Mouse (Mus musculus) naive thymus-derived CD4-positive, alpha-beta T cell, adult 2 months (primary cell): ENCODE results near the gene Gbp8.
"Not testable (repeated sequence)": the region's sequence is repeated elsewhere in the genome, so short reads cannot be mapped to it uniquely, and the experiment has no call there.

Experiments
- DNase-seq: peaks from one replicate; pipeline ENCODE4 v3.0.0-alpha.2; 2011; ENCODE audit warnings: low read depth

Gbp8 gene

DNA sequence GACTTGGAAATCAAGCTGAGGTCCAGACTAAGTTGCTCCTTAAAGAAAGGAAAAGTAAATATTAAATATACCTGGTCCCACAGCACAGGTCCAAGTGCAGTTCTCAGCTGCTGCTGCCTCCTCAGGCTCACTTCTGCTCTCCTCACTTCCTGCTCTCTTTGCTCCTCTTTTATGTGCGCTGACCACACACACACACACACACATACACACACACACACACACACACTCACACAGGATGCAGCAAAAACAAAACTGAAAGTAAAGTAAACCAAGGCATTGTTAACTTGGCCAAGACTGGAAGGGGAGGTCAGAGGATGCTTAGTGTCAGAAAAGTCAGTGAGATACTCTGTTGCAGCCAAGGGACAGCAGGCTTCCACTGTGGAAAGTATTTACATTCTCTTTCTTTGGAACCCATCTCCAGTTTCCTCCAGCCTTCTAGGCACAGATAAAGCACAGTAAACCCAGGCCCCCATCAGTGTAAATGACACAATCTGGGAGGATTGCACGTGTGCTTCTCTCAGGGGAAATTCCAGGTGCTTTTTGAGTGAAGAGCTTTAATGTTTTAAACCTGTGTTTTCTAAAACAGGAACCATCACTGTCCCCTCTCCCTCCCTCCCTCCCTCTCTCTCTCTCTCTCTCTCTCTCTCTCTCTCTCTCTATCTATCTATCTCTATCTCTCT is at the start of gene Gbp8, which contains the start of the genes Gbp9 and Gbp4:
TSS of gene Gbp8 (minus strand) at position 132 of the 680 bp plus-strand sequence.
TSS of gene Gbp9 (minus strand) at position 131 of the 680 bp plus-strand sequence.
TSS of gene Gbp4 (minus strand) at position 178 of the 680 bp plus-strand sequence.
- peak; percentile 88 for DNase-seq

DNA sequence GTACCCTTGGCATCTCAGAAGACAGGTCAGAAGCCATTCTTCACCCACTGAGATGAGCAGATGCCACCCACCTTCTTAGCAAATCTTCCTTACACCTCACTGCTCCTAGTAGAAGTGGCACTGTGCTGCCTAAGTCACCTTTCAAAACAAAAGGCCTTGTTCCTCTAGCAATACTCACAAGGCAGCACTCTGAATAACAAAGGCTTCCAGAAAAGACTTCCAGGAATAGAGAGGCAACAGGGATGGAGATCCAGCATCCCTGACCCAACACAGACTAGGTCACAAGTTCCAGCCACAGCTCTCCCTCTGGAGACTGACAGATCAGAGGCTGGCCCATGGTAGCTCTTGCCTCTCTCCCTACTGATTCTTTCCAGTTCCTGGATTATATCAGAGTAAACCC is 42.1 kb upstream of the Gbp8 start:
- no peak for DNase-seq

DNA sequence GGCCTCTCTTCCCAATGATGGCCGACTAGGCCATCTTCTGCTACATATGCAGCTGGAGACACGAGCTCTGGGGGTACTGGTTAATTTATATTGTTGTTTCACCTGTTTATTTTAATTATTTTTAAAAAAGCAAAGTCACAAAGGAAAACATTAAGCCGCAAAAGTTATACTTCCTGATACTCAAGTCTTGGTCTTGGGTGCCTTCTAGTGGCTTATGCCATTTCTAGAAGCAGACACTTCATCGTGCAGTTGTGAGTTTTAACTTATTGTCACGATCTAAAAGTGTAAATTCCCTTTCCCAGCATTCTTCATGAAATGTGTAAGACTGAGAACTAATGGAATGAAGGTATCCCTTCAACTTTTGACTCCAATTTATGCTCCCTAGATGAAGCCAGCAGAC is 17.2 kb upstream of the Gbp8 start:
- peak; percentile 54 for DNase-seq

DNA sequence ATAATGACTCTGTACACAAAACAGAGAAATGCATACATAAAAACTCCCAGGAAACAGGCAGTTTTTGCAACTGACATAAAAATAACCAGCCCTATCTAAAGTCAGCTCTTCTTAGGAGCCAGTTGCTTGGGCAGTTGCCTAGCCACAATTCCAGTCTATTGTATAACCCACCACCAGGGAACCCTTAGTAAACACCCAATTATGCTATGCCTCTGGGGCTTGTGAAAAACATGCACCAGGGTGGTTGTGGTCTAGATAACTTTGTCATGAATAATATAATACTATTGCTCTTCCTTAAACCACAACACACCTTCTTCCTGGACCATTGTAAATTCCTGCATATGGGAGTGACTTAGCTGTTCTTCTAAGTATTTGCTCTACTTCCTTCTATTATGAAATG is 14.7 kb upstream of the Gbp8 start:
- DNase-seq: no peak

DNA sequence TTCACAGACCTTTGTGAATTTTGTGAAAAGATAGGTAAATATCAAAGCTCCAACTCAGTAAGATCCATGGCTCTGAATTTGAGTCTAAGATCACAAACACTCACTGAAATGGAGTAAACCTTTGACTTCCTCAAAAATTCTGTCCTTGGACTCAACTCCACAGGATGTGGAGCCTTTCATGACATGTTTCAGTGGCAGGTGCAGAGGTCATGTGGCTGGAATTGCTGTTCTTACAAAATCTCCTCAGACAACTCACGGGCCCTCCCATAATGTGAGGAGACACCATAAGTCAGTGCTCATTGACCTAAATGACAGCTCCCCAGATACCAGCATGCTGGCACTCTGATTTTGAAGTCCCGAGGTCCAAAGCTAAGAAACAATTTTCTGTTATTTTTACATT is 8.7 kb upstream of the Gbp8 start:
- DNase-seq: not testable (repeated sequence)

DNA sequence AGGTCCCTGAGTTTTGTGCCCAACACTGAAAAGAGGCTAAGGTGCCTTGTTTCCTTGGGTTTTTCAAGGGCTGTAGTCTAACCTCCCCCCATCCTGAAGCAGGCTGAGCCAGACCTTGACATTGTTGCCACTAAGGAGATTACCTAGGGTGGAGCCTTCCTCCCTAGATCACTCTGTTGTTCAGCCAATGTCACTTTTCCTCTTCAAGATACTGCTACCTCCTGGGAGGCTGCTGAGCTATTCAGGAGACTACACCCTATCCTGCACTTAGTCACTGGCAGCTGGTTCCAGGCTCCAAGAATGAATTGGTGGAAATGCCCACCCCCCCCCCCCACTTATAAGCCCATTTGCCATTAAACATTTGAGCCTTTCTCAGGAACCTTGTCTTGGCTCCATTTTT is 7.1 kb upstream of the Gbp8 start:
- no peak for DNase-seq

DNA sequence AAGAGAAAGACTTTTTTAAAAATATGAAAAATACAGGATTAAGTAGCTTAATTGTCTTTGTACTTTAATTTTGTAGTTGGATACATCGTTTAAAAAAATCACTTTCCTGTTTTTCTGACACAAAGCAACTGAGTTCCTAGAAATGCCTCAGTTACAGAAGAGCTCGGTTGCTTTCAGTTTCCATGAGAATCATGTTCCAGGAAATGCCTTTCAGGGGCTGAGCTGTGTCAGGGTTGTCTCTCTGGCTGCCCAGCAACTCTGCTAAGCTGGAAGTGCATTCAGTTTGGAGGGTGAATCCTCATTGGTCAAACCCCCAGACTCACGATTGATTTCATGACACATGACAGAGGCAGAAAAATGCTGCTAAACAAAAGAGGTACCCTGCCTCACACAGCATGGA is 6.4 kb upstream of the Gbp8 start:
- DNase-seq: peak; percentile 51

DNA sequence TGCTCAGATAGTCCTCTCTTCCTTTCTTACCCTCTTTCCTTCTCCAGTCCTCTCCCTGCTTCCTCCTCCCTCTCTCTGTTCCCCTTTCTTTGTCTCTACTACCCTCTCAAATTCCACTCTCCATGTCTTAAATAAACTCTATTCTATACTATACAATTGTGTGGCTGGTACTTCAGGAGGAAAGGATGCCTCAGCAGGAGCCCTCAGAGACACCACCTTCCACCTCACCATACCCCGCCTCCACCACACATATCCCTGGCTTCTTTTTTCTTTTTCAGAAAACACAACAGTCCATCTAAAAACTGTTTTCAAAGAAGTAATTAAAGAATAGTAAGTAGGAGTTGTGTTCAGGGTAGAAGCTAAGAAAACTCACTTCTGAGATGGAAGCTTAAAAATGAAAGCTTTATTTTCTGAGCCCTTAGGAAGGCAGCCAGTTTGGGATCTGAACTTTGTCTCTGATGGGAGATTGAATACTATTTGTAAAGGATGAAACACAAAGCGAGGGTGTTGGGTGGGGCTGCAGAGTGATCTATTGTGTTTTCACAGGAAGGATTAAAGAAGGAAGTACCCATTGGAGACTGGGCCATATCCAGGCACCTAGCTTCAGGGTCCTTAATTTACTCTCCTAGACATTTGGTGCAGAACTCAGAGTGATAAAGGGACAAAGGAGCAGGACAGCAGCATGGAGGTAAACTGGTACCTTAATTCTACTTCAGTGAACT is 910 bp upstream of the Gbp8 start:
- DNase-seq: peak; percentile 49

DNA sequence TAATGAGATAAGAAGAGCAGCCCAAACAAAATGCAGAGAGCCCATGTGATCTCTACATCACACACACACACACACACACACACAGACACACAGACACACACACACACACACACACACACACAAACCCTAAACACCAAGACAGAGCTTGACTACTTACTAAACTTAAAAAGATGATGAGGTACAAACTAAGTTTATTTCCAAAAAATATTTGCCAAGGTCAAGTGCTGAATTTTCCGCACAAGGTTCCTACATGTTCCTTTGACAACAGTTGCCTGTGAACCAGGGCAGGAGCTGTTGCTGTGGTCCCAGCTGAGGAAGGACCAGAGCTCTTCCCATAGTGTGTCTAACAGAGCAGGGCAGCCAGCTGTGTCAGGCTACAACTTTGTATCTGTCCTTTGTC is 434 bp downstream of the Gbp8 start:
- DNase-seq: peak; percentile 62

DNA sequence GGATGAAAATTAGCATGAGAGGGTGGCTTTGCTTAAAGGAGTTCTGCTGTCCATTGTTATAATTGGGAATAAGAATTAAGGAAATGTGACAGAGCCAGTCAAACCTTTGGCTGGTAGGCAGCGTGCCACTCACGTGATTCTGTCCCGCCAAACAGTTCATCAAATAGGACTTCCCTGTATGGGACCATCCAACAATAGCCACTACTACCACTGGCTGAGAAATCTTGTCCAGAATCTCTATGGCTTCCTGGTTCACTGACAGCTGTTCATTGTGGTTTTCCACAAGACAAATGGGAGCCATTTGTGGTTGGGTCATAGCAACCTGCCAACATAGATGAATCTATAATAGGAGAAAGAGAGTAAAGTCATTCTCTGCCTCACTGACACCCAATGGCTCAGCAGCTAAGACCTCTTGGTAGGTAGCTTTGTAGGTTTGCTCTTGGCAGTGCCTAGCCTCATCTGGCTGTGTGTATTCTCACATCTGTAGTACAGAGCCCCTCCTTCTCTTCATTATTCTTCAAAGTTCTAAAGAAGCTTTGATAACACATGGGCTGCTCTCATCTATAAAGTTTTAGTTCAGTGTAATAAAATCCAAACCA is 2.5 kb downstream of the Gbp8 start:
- DNase-seq: not testable (repeated sequence)

DNA sequence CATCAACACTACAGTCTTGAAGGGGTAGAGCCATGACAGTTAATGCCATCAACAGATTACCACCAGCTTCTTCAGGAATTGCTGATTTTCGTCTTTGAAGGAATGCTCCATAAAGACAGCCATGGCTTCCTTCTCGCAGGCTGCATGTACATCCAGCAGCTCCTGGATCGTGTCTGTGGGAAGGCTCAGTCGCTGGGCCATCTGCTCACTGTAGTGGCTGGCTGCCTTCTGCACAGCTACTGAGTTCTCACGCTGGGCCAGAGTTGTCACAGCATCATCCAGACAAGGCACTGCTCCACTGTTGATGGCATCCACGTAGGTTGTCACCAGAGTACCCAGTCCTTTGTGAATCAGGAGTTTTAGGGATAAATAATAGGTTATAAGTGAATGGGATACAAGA is 17.6 kb downstream of the Gbp8 start:
- not testable (repeated sequence) for DNase-seq

DNA sequence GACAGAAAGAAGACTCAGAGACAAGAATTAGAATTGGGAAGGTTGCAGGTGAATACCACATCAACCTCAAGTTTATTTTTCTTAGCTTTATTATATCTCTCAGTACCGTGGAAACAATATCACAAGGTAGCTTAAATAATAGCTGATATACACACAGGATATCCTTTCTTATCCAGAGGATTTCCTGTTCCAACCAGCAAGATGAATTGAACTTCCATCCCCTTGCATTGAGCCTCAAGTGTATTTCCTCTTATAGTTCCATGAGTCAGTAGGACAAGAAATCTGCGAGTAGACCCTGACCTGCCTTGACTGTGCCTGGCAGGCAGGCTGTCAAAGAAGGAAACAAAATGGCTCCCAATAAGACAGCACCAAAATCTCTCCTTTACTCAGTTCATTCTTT is 23.6 kb downstream of the Gbp8 start:
- peak; percentile 43 for DNase-seq

DNA sequence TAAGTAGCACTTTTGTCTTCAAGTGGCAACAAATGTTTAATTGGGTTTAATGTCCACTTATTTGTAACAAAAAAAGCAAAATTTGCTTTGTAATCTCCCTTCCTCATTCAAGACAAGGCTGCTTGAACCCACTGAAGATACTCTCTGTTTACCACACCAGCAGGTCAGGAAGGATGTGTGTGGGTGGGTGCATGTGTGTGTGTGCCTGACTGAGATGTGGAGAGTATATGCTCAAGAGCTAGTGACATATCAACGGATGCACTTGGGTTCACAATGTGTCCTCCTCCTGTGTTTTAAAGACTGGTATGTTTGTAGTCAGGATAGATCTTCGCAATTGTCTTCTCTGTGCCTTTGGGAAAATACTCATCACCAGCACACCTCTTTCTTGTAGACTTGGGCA is 24.6 kb downstream of the Gbp8 start:
- DNase-seq: peak; percentile 77

DNA sequence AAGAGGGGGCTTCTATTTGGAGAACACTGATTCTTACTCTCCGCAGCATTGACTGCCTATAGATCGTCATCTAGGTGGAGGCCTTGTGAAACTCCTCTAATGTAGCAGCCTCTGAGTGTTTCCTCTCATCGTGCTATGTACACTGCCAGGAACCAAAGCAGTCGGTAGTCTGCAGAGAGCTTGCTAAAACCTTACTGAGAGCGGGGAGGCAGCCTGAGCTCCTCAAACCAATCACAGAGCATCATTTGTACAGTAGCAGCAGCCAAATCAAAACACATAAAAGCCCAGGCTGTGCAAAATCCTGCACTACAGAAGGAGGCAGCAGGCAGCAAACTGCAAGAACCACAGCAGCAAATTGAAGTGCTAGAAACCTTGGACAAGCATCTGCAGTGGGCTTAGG is 25.7 kb downstream of the Gbp8 start:
- peak; percentile 70 for DNase-seq

DNA sequence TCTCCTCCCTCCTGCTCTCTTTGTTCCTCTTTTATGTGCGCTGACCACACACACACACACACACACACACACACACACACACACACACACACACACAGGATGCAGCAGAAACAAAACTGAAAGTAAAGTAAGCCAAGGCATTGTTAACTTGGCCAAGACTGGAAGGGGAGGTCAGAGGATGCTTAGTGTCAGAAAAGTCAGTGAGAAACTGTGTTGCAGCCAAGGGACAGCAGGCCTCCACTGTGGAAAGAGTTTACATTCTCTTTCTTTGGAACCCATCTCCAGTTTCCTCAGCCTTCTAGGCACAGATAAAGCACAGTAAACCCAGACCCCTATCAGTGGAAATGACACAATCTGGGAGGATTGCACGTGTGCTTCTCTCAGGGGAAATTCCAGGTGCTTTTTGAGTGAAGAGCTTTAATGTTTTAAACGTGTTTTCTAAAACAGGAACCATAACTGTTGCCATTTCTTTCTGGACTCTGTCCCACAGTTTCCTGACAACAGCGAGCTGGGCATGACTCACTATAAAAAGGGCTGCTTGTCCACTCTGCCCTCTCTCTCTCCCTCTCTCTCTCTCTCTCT is 29.0 kb downstream of the Gbp8 start:
- DNase-seq: peak; percentile 80

DNA sequence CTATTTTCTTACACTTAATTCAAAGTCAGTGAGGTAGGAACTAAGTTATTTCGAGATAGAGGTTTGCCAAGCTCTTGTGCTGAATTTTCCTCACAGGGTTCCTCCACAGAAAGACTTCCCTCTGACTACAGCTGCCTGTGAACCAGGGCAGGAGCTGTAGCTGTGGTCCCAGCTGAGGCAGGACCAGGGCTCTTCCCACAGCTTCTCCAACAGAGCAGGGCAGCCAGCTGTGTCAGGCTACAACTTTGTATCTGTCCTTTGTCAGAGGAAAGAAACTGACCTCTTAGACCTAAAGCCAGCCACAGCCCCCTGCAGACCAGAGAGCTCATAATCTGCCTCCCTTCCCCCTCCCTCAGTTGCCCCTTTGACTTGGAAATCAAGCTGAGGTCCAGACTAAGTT is 29.6 kb downstream of the Gbp8 start:
- DNase-seq: peak; percentile 35

DNA sequence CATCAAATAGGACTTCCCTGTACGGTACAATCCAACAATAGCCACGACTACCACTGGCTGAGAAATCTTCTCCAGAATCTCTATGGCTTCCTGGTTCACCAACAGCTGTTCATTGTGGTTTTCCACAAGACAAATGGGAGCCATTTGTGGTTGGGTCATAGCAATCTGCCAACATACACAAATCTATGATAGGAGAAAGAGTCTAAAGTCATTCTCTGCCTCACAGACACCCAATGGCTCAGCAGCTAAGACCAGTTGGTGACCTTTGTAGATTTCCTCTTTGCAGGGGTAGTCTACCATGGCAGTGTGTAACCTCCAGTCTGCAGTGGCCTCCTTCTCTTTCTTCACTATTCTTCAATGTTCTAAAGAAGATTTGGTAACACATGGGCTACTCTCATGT is 33.7 kb downstream of the Gbp8 start:
- DNase-seq: not testable (repeated sequence)

DNA sequence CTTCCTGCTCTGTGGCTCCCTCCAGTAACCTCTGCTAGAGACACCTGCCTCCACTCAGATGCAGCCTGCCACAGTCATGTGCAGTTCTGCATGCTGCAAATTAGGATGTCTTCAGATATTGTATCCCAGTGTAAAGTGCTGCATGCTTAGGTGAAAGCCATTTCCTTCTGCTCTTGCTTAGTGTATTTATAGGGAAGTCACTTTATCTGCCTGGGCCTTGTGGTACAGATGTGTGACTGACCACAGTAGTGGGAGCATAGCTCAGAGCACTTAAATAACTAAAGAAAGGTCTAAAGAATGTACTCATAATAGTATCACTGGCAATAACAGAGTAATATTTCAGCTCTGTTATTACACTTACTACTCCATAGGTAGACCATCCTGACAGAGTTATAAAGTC is 57.4 kb downstream of the Gbp8 start:
- DNase-seq: no peak

DNA sequence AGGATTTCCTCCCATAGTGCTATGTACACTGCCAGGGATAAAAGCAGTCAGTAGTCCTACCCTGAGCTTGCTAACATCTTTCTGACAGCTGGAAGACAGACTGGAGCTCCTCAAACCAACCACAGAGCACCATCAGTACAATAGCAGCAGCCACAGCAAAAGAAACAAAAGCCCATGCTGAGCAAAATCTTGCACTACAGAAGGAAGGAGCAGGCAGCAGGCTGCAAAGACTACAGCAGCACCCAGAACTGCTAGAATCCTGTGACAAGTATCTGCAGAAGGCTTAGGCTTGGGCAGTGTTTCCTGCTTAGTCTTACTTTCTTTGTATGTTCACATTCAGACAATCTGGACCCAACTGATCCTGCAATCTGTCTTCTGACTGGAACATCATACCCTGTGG is 71.0 kb downstream of the Gbp8 start:
- DNase-seq: peak; percentile 27

DNA sequence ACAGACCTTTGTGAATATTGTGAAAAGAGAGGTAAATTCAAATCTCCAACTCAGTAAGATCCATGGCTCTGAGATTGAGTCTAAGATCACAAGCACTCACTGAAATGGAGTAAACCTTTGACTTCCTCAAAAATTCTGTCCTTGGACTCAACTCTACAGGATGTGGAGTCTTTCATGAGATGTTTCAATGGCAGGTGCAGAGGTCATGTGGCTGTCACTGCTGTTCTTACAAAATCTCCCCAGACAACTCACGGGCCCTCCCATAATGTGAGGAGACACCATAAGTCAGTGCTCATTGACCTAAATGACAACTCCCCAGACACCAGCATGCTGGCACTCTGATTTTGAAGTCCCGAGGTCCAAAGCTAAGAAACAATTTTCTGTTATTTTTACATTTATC is 74.9 kb downstream of the Gbp8 start:
- DNase-seq: not testable (repeated sequence)

DNA sequence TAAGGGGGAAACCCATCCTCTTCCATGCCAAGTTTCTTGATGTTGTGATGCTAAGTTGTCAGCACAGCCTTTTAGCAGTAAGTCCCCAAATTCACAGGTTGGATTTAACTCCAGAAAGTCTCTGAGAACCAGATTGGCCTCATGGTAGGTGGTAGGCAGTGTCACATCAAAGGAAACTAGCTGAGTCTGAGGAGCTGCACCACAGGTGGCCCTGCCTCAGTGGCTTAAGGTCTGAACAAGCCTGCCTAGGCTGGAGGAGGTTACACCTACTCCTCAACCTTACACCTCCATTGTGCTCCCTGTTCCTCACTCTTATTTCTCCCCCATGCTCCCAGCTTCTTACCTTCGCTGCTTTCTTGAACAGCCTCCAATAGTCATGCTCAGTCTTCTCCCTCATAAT is 76.0 kb downstream of the Gbp8 start:
- DNase-seq: peak; percentile 16

DNA sequence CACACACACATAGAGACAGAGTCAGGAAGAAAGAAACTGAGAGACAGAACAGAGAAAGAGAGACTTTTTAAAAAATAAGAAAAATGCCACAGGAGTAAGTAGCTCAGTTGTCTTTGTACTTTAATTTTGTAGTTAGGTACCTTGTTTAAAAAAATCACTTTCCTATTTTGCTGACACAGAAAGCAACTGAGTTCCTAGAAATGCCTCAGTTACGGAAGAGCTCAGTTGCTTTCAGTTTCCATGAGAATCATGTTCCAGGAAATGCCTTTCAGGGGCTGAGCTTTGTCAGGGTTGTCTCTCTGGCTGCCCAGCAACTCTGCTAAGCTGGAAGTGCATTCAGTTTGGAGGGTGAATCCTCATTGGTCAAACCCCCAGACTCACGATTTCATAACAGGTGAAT is 76.9 kb downstream of the Gbp8 start:
- DNase-seq: peak; percentile 54

DNA sequence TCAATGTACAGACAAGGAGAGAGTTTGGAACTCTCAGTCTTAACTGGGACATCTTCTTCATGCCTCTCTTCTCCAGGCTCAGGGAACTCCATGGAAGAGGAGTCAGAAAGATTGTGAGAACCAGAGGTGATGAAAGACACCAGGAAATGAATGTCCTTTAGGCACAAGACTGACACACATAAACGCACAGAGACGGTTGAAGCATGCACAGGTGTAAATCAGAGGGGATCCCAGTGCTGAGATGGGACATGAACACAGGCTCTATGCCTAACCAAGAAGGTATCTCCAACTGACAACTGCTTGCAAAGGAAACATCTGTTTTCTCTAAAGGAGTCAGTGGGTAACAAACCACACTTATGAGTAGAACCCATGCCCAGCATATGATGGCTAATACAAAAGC is 79.1 kb downstream of the Gbp8 start:
- DNase-seq: no peak
